Mouse (Mus musculus) lung, postnatal 0 days (tissue): ENCODE measurements around the gene Kng2.
A peak's percentile ranks its signal among the peaks of the same experiment; 100 is the strongest.

Experiments used
- CTCF ChIP-seq: IDR thresholded peaks from 2 replicates; pipeline ENCODE4 v1.5.1; 2016; ENCODE audit warnings: antibody characterized with exemption, mild to moderate bottlenecking
- EP300 ChIP-seq: IDR thresholded peaks from 2 replicates; pipeline ENCODE4 v1.6.1; 2016; ENCODE audit warnings: antibody characterized with exemption, mild to moderate bottlenecking, control low read depth

- peak; percentile 63 for TF ChIP-seq CTCF
- no peak for TF ChIP-seq EP300
These were observed 17.0 kb upstream of the Kng2 start for GRCm38 (mm10) chr16:23046319-23046718.
